Mouse (Mus musculus) lung, postnatal 0 days (tissue): ENCODE data around the gene Tnnt2. TPM values are rescaled to one million over a fixed set of nuclear protein-coding genes. Genes with fewer than 3 reads are reported as not detected.
A peak's percentile ranks its signal among the peaks of the same experiment; 100 is the strongest.

Experiments used
- ATAC-seq: fragments of 200-750 bp; cut with Nextera tagmentation; 2 replicates; pipeline ENCODE4 v1.8.0; 2017; ENCODE audit warnings: moderate library complexity
- DNase-seq: peaks from one replicate; pipeline ENCODE4 v3.0.0-alpha.2; 2016; ENCODE audit warnings: low spot score
- H3K27ac ChIP-seq: fragments of 300-500 bp; sonication (generic); 2 replicates; pipeline ENCODE4 v1.5.1; 2014; ENCODE audit warnings: antibody characterized with exemption, mild to moderate bottlenecking, low read length, mixed read lengths
- H3K27me3 ChIP-seq: fragments of 300-500 bp; sonication (generic); replicated peaks from 2 replicates; pipeline ENCODE4 v1.6.1; 2014; ENCODE audit warnings: low read length, mixed read lengths; ENCODE audit not compliant: insufficient read depth
- H3K36me3 ChIP-seq: fragments of 300-500 bp; sonication (generic); 2 replicates; pipeline ENCODE4 v1.6.1; 2014; ENCODE audit warnings: low read length, mixed read lengths; ENCODE audit not compliant: insufficient read depth
- H3K4me1 ChIP-seq: fragments of 300-500 bp; sonication (generic); 2 replicates; pipeline ENCODE4 v1.6.1; 2014; ENCODE audit warnings: antibody characterized with exemption, low read depth, low read length, mixed read lengths; ENCODE audit not compliant: insufficient read depth
- H3K4me2 ChIP-seq: fragments of 300-500 bp; sonication (generic); replicated peaks from 2 replicates; pipeline ENCODE4 v1.6.1; 2014; ENCODE audit warnings: low read depth, mild to moderate bottlenecking, low read length, moderate library complexity, mixed read lengths
- H3K4me3 ChIP-seq: fragments of 300-500 bp; sonication (generic); 2 replicates; pipeline ENCODE4 v1.5.1; 2014; ENCODE audit warnings: low read depth, low read length
- H3K9ac ChIP-seq: fragments of 300-500 bp; sonication (generic); replicated peaks from 2 replicates; pipeline ENCODE4 v1.6.1; 2014; ENCODE audit warnings: low read depth, mild to moderate bottlenecking
- H3K9me3 ChIP-seq: fragments of 300-500 bp; sonication (generic); 2 replicates; pipeline ENCODE4 v1.6.1; 2016; ENCODE audit warnings: low read length, mixed read lengths
- CTCF ChIP-seq: IDR thresholded peaks from 2 replicates; pipeline ENCODE4 v1.5.1; 2016; ENCODE audit warnings: antibody characterized with exemption, mild to moderate bottlenecking
- EP300 ChIP-seq: IDR thresholded peaks from 2 replicates; pipeline ENCODE4 v1.6.1; 2016; ENCODE audit warnings: antibody characterized with exemption, mild to moderate bottlenecking, control low read depth
- WGBS: fragments of 180-500 bp; shearing (Covaris S2); extraction: QIAGEN DNeasy Blood & Tissue Kit; methylation state at CpG from one replicate; pipeline ENCODE4 v1.1.7; 2014; 5-methylcytosine and 5-hydroxymethylcytosine counted together
- polyA plus RNA-seq: library from polyadenylated mRNA; unstranded; fragments of >200 nt; fragmentation: Nextera tagmentation; extraction: Ambion mirVana; gene quantifications from 2 replicates; pipeline ENCODE4 v1.2.1, GENCODE M21; 2015

The Tnnt2 gene
- polyA plus RNA-seq, 1 experiment from 2014 or later: 84.6 TPM

GRCm38 (mm10) chr1:135857137-135857775, 21.1 kb downstream of the Tnnt2 start:
- H3K9ac ChIP-seq: no peak overlapping the region
- DNase-seq (peak; percentile 48), ATAC-seq (peak; percentile 74)

DNA sequence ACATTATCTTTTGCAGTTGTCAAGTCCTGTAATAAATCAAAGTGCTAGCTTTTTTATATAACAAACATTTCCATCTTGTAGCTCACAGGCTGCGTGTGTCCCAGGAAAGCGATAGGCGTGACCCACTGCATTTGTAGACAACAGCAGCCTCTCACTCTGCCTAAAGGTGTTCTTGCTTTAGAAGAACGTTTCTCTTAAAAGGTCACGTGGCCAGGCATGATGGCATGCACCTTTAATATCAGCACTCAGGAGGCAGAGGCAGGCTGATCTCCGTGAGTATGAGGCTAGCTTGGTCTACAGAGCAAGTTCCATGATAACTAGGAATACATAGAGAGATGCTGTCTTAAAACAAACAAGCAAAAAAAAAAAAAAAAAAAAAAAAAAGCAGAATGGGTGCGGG, 22.4 kb downstream of the Tnnt2 start:
- TF ChIP-seq EP300 (no peak), CTCF (no peak)
- Histone ChIP-seq H3K9me3 (no peaks in the 10 kb centered on the region), H3K4me3 (no peak overlapping the region), H3K27ac (no peak overlapping the region), H3K36me3 (no peaks in the 10 kb centered on the region), H3K4me2 (no peak overlapping the region), H3K4me1 (no peaks in the 10 kb centered on the region), H3K27me3 (no peaks in the 10 kb centered on the region), H3K9ac (no peak overlapping the region)
- no peak for ATAC-seq
- 88% methylated on average over 7 of the region's 7 CpGs for WGBS
- DNase-seq: no peak

More at GRCm38 (mm10) chr1:135857137-135857775, 21.1 kb downstream of the Tnnt2 start:
- H3K36me3 ChIP-seq: no peaks in the 10 kb centered on the region
- no peak overlapping the region for H3K4me2 ChIP-seq
- no peaks in the 10 kb centered on the region for H3K27me3 ChIP-seq
- no peaks in the 10 kb centered on the region for H3K9me3 ChIP-seq
- no peak overlapping the region for H3K27ac ChIP-seq
- WGBS: 45% methylated on average over 11 of the region's 11 CpGs
- no peak for TF ChIP-seq EP300
- no peak for TF ChIP-seq CTCF
- H3K4me1 ChIP-seq: no peaks in the 10 kb centered on the region
- H3K4me3 ChIP-seq: no peak overlapping the region

DNA sequence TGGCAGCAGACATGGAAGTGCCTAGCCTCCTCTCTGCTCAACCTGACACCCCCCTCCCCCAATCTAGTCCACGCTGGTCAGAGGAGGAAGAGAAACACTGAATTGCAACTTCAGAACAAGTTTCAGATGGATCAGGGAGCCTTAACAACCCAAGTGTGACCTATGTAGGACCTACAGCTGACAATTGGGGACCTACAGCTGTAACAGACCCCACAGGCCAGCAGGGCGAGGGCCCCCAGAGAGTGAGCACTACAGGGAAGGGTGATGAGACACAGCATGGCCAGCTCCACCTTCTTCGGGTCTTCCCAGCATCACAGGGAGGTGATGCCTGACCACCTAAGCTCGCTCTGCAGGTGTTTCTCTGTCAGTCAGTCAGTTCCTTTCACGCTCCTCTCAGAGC, 24.9 kb downstream of the Tnnt2 start:
- Histone ChIP-seq H3K4me1 (no peaks in the 10 kb centered on the region), H3K9me3 (no peaks in the 10 kb centered on the region), H3K4me3 (no peak overlapping the region), H3K27ac (no peak overlapping the region), H3K9ac (no peak overlapping the region), H3K36me3 (no peaks in the 10 kb centered on the region), H3K27me3 (no peaks in the 10 kb centered on the region), H3K4me2 (no peak overlapping the region)
- WGBS: 78% methylated on average over 5 of the region's 5 CpGs
- TF ChIP-seq EP300 (no peak), CTCF (no peak)
- ATAC-seq (no peak), DNase-seq (no peak)

- DNase-seq (peak; percentile 24), ATAC-seq (peak; percentile 54)
- TF ChIP-seq CTCF (no peak), EP300 (no peak)
- Histone ChIP-seq H3K9ac (no peak overlapping the region), H3K27ac (no peak overlapping the region), H3K4me2 (no peak overlapping the region), H3K4me1 (no peaks in the 10 kb centered on the region), H3K4me3 (no peak overlapping the region), H3K36me3 (no peaks in the 10 kb centered on the region), H3K9me3 (no peaks in the 10 kb centered on the region), H3K27me3 (no peaks in the 10 kb centered on the region)
- WGBS: 49% methylated on average over 9 of the region's 9 CpGs
Observed at GRCm38 (mm10) chr1:135861980-135862552, 25.9 kb downstream of the Tnnt2 start.

GRCm38 (mm10) chr1:135862561-135862960, 26.4 kb downstream of the Tnnt2 start:
- no peak for DNase-seq
- 70% methylated on average over 5 of the region's 5 CpGs for WGBS
- no peak overlapping the region for H3K9ac ChIP-seq
- no peak overlapping the region for H3K27ac ChIP-seq
- H3K4me3 ChIP-seq: no peak overlapping the region
- no peaks in the 10 kb centered on the region for H3K9me3 ChIP-seq
- no peaks in the 10 kb centered on the region for H3K4me1 ChIP-seq
- no peak for TF ChIP-seq CTCF
- no peak for TF ChIP-seq EP300
- no peak overlapping the region for H3K4me2 ChIP-seq
- no peaks in the 10 kb centered on the region for H3K27me3 ChIP-seq
- no peaks in the 10 kb centered on the region for H3K36me3 ChIP-seq
- ATAC-seq: no peak

DNA sequence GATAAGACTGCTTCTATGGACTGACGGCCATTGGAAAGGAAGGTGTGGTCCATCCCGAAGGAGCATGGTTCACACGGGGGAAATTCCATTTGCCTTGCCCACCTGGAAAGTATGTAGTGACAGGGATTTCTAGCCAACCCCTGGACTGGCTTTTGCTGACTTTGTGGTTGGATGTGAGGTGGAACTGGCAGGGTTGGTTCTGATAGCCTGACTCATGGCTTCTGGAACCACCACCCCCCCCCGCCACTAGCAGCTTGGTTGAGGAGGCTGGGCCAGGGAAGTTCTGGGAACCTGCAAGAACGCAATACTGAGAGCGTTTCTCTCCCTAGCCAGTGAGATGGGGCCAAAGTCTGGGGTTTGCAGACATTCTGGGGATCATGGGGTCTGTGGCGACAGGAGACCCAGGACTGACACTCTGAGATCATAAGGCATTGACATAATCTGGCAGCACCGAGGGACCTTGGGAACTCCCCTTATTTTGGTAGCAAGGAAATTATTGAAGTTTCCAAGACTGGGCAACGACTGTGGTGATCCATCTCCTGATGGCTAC, 27.7 kb downstream of the Tnnt2 start:
- no peak overlapping the region for H3K9ac ChIP-seq
- 65% methylated on average over 9 of the region's 9 CpGs for WGBS
- no peak overlapping the region for H3K4me3 ChIP-seq
- no peak overlapping the region for H3K4me2 ChIP-seq
- TF ChIP-seq EP300: no peak
- TF ChIP-seq CTCF: no peak
- no peaks in the 10 kb centered on the region for H3K4me1 ChIP-seq
- DNase-seq (no peak), ATAC-seq (no peak)
- H3K27me3 ChIP-seq: no peaks in the 10 kb centered on the region
- H3K36me3 ChIP-seq: no peaks in the 10 kb centered on the region
- H3K27ac ChIP-seq: no peak overlapping the region
- no peaks in the 10 kb centered on the region for H3K9me3 ChIP-seq
